Mouse (Mus musculus): ENCODE results near the gene Mapk10.

- TF ChIP-seq POLR2A (IDR thresholded peaks at IDR 0.05; ENCODE audit: low read depth, low read length) (no peak), CTCF (IDR thresholded peaks at IDR 0.05; ENCODE audit: extremely low read depth, insufficient read length, insufficient replicate concordance, low read depth, low read length) (no peak)
Measured at GRCm38 (mm10) chr5:103085844-103086243, 125.3 kb downstream of the Mapk10 start.

Data from small intestine, adult 2 months (tissue).